Mouse (Mus musculus) midbrain, postnatal 0 days (tissue): Measurements from ENCODE around the gene Ptprn. TPM values are rescaled to one million over a fixed set of nuclear protein-coding genes. Genes with fewer than 3 reads are reported as not detected.

ENCODE experiments used
- ATAC-seq: fragments of 200-750 bp; cut with Nextera tagmentation; 2 replicates; pipeline ENCODE4 v1.8.0; 2017; ENCODE audit warnings: moderate number of reproducible peaks, mild to moderate bottlenecking, moderate TSS enrichment, moderate library complexity; ENCODE audit not compliant: low FRiP score
- DNase-seq: peaks from one replicate; pipeline ENCODE4 v3.0.0-alpha.2; 2015; ENCODE audit warnings: low spot score
- H3K27ac ChIP-seq: fragments of 300-500 bp; sonication (generic); 2 replicates; pipeline ENCODE4 v1.5.1; 2014; ENCODE audit warnings: low read depth, mild to moderate bottlenecking, low read length, mixed read lengths
- H3K27me3 ChIP-seq: fragments of 300-500 bp; sonication (generic); 2 replicates; pipeline ENCODE4 v1.6.1; 2014; ENCODE audit warnings: low read length, control low read depth, mixed read lengths; ENCODE audit not compliant: insufficient read depth
- H3K36me3 ChIP-seq: fragments of 300-500 bp; sonication (generic); 2 replicates; pipeline ENCODE4 v1.6.1; 2014; ENCODE audit warnings: low read length, control low read depth, mixed read lengths; ENCODE audit not compliant: insufficient read depth
- H3K4me1 ChIP-seq: fragments of 300-500 bp; sonication (generic); 2 replicates; pipeline ENCODE4 v1.6.1; 2014; ENCODE audit warnings: mild to moderate bottlenecking, control low read depth, antibody characterized with exemption, low read length, mixed read lengths; ENCODE audit not compliant: insufficient read depth
- H3K4me2 ChIP-seq: fragments of 300-500 bp; sonication (generic); 2 replicates; pipeline ENCODE4 v1.6.1; 2014; ENCODE audit warnings: low read depth, mild to moderate bottlenecking, low read length, mixed read lengths; ENCODE audit not compliant: poor library complexity, severe bottlenecking
- H3K4me3 ChIP-seq: fragments of 300-500 bp; sonication (generic); 2 replicates; pipeline ENCODE4 v1.5.1; 2014; ENCODE audit warnings: low read depth, mild to moderate bottlenecking, low read length, moderate library complexity
- H3K9ac ChIP-seq: fragments of 300-500 bp; sonication (generic); replicated peaks from 2 replicates; pipeline ENCODE4 v1.6.1; 2014; ENCODE audit warnings: mild to moderate bottlenecking, low read length, moderate library complexity, mixed read lengths; ENCODE audit not compliant: poor library complexity, severe bottlenecking
- H3K9me3 ChIP-seq: fragments of 300-500 bp; sonication (generic); 2 replicates; pipeline ENCODE4 v1.6.1; 2016; ENCODE audit warnings: low read length, control low read depth
- CTCF ChIP-seq: IDR thresholded peaks from 2 replicates; pipeline ENCODE4 v1.5.1; 2016; ENCODE audit warnings: antibody characterized with exemption, mild to moderate bottlenecking
- WGBS: fragments of 180-500 bp; shearing (Covaris S2); extraction: QIAGEN DNeasy Blood & Tissue Kit; methylation state at CpG from one replicate; pipeline ENCODE4 v1.1.7; 2014; 5-methylcytosine and 5-hydroxymethylcytosine counted together
- polyA plus RNA-seq: library from polyadenylated mRNA; unstranded; fragments of >200 nt; fragmentation: Nextera tagmentation; extraction: Ambion mirVana; gene quantifications from 2 replicates; pipeline ENCODE4 v1.2.1, GENCODE M21; 2015
- total RNA-seq: library from RNA; depleted of rRNA; stranded (reverse); fragments of >200 nt; gene quantifications from 2 replicates; pipeline ENCODE4 v1.2.3, GENCODE M21; 2014

Gene Ptprn
- total and polyA plus RNA-seq, 2 experiments from 2014 or later, result 51.4 to 127 TPM

DNA sequence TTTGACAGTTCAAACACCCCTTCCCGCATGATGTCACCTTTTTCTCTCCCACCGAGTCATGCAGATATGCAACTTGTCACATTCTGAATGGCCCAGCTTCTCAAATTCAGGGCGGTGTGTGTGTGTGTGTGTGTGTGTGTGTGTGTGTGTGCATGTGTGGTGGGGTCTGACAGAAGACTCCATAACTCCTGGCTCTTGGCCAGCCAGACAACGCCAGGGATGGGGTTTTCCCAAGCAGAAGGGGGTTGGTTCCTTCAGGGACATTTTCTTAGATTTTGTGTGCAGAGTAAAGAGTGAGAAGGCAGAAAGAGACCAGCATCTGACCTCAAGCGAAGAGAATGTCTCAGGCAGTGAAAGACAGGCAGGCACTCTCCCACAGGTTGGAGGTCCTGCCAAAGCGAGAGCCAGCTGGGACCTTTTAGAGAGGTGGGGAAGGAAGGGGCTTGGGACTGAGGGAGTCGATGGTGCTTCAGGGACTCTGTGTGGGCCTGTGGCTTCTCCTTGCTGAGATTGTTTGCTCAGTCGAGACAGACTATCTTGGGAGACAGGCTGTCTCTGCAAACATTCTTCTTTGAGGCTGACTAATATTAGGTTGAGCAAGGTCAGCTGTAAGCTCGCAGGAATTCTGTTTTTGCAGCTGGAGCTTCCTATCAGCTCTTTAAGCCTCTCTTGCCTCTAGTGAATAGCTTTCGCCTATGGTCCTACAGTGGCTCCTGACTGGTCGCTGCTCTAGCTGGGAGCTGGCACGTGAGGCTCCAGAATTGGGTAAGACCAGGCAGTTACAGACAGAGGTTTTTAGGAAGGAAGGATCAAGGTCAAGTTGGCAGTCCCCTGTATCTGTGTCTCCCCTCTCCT, 28.4 kb upstream of the Ptprn start:
- ATAC-seq (no peak), DNase-seq (no peak)
- TF ChIP-seq CTCF, result no peak
- no peak overlapping the region; the same call in 1 of the 2 replicates for H3K9ac ChIP-seq
- WGBS, result 55% methylated on average over 12 of the region's 12 CpGs
- H3K4me3 ChIP-seq, result no peak overlapping the region
- peaks cover 3% of the 10 kb centered on the region; the same call in 1 of the 2 replicates for H3K4me1 ChIP-seq
- no peaks in the 10 kb centered on the region for H3K9me3 ChIP-seq
- no peak overlapping the region for H3K4me2 ChIP-seq
- H3K36me3 ChIP-seq, result no peaks in the 10 kb centered on the region
- no peak overlapping the region for H3K27ac ChIP-seq
- no peaks in the 10 kb centered on the region for H3K27me3 ChIP-seq

DNA sequence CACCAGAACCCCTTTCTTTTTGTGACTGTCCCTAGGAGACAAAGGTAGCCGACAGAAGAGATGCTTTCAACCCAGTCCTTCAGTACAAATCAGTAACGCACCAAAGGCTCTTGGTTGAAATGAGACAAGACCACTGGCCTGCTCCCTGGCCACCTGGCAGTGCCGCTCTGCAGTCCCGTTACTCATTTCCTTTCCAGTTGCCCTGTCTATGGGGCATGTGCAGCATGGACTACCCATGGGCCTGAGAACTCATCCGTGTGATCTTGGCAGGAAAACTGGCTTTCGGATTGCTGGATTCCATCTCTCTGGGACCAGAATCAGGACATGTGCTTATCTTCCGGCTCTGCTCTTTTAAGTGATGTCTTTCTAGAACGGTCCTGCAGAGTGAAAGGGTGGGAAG, 27.0 kb upstream of the Ptprn start:
- H3K4me1 ChIP-seq, result peaks cover 3% of the 10 kb centered on the region; the same call in 1 of the 2 replicates
- no peak overlapping the region for H3K4me2 ChIP-seq
- H3K27ac ChIP-seq, result no peak overlapping the region
- DNase-seq (no peak), ATAC-seq (no peak)
- TF ChIP-seq CTCF, result no peak
- no peaks in the 10 kb centered on the region for H3K36me3 ChIP-seq
- H3K4me3 ChIP-seq, result no peak overlapping the region
- H3K27me3 ChIP-seq, result no peaks in the 10 kb centered on the region
- 77% methylated on average over 8 of the region's 8 CpGs for WGBS
- no peaks in the 10 kb centered on the region for H3K9me3 ChIP-seq
- H3K9ac ChIP-seq, result 0 out of 2 replicates have a peak overlapping the region, but pooled peaks have one; percentile 13

DNA sequence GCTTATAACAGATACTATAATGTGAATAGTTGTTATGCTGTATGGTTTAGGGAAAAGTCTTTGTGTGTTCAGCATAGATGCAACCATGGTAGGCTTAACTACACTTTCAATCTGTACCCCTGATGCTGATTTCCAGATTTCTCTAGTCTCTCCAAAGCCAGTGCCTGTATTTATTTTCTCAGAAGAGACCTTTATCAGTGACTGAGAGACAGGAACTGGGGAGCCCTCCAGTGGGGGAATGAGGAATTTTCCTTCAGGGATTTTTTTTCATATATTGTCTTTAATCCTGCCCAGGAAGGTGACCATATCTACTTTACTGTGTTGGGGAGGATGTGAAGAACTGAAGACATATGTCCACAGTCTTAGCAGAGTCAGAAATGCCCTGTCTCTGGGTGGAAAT, 26.3 kb upstream of the Ptprn start:
- ATAC-seq (no peak), DNase-seq (peak; percentile 87)
- no peaks in the 10 kb centered on the region for H3K9me3 ChIP-seq
- peaks cover 3% of the 10 kb centered on the region; the same call in 1 of the 2 replicates for H3K4me1 ChIP-seq
- no peak overlapping the region for H3K4me3 ChIP-seq
- H3K27me3 ChIP-seq, result no peaks in the 10 kb centered on the region
- H3K36me3 ChIP-seq, result no peaks in the 10 kb centered on the region
- TF ChIP-seq CTCF, result peak; percentile 79
- no peak overlapping the region for H3K4me2 ChIP-seq
- peak overlapping the region; percentile 82 for H3K27ac ChIP-seq
- H3K9ac ChIP-seq, result no peak overlapping the region

DNA sequence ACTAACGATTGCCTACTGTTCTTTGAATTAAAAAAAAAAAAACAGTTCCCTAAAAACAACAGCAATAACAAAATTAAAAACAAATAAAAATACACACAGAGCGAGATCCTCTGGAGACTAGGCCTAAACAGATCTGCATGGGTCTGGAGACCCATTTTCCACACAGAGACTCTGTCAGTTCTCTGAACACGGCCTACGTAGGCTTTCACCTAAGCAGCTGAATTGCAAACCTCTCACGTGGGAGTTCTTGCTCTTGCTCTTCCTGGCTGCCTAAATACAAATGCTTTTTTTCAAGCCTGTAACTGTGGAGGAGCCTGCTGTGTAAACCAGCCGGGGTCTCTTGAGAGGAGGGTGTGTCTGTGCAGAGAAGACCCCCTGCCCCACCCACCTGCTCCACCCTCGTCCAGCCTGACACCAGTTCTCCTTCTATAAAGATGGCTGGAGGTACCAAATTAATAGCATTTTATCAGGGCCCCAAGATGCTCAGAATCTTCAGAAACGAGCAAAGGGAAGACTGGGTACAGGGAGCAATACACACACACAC, 25.7 kb upstream of the Ptprn start:
- Histone ChIP-seq H3K27ac (peak overlapping the region; percentile 82), H3K4me2 (no peak overlapping the region), H3K36me3 (no peaks in the 10 kb centered on the region), H3K4me3 (no peak overlapping the region), H3K9ac (0 out of 2 replicates have a peak overlapping the region, but pooled peaks have one; percentile 24), H3K9me3 (no peaks in the 10 kb centered on the region), H3K27me3 (no peaks in the 10 kb centered on the region), H3K4me1 (peaks cover 3% of the 10 kb centered on the region; the same call in 1 of the 2 replicates)
- 24% methylated on average over 8 of the region's 8 CpGs for WGBS
- TF ChIP-seq CTCF, result no peak
- DNase-seq, result peak; percentile 39
- 0 out of 2 replicates have a peak, but pooled peaks have one; percentile 44 for ATAC-seq

DNA sequence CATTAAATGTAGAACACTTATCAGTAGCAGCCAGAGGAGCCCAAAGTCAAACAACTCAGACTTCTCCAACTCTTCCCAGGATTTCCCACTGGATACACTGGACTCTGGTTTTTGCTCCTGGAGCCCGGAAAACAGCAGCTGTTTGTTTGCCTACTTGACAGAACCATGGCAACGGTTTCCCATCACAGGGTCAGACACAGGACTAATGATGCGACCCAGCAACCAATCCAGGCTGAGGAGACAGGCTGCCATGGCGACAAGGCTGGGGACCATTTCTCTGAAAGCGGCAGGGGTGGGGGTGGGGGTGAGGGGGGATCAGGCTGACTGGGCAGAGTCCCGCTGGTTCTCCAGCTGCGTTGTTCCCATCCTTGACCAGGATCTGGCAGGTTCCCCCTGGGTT, 25.1 kb upstream of the Ptprn start:
- Histone ChIP-seq H3K9ac (no peak overlapping the region), H3K4me2 (no peak overlapping the region; the same call in 1 of the 2 replicates), H3K4me1 (peaks cover 3% of the 10 kb centered on the region; the same call in 1 of the 2 replicates), H3K4me3 (no peak overlapping the region), H3K27me3 (no peaks in the 10 kb centered on the region), H3K36me3 (no peaks in the 10 kb centered on the region), H3K27ac (peak overlapping the region; percentile 82), H3K9me3 (no peaks in the 10 kb centered on the region)
- peak; percentile 87 for ATAC-seq
- DNase-seq, result peak; percentile 91
- WGBS, result 4% methylated on average over 7 of the region's 7 CpGs
- TF ChIP-seq CTCF, result no peak

DNA sequence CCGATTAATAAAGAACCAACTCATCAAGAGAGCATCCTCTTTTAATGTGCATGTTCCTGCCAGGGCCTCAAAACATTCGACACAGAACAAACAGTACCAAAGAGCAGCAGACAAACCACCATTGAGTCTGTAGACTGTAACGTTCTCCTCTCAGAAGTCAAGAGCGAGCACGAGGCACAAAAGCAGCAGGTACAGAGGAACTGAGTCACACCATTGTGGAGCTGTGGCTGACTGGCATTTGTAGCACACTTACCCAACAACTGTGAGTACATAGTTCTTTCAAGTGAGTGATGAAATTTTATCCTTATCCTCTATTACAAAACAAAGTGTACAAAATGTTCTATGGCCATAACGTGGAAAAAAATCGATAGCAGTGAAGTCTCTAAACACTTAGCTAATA, 20.6 kb upstream of the Ptprn start:
- H3K36me3 ChIP-seq, result no peaks in the 10 kb centered on the region

More for the DNA sequence above, 20.6 kb upstream of the Ptprn start:
- TF ChIP-seq CTCF, result no peak
- no peak for DNase-seq
- Histone ChIP-seq H3K4me3 (no peak overlapping the region), H3K4me2 (no peak overlapping the region), H3K27me3 (no peaks in the 10 kb centered on the region), H3K9ac (no peak overlapping the region), H3K9me3 (no peaks in the 10 kb centered on the region), H3K4me1 (peaks cover 3% of the 10 kb centered on the region; the same call in 1 of the 2 replicates), H3K27ac (no peak overlapping the region)
- no peak for ATAC-seq
- 84% methylated on average over 7 of the region's 7 CpGs for WGBS
